Mouse (Mus musculus): ENCODE measurements around the gene Pik3cd.

DNA sequence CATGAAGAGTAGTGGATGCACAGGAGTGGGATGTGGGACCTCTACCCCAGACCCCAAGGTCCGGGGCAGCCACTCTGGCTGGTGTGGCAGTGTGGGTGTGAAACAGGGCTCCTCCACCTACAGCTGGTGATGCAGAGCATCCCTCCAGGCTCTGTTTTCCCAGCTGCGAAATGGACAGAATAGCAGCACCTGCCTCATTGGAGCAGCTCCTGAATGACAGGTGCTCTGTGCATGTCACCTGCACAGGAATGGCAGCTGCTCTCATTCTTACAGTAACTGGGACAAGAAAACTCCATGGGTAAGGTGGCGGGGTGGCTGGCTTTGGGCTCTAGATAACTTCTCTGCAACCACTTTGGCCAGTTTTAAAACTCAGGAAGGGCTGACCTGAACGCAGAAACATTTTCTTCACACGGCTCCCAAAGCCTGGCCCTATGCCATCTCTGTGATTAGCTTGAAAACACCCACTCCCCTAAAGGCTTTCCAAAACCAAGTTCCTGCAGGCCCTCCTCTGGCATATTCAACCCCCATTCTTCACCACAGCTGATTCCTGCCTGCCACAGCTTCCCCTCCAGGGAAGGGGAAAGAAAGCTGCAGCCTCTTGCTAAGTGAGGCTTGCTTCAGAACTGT, 33.4 kb upstream of the Pik3cd start:
- TF ChIP-seq POLR2A (IDR thresholded peaks at IDR 0.05; ENCODE audit: low read depth, low read length): no peak
- TF ChIP-seq MAFK (IDR thresholded peaks at IDR 0.05; ENCODE audit: insufficient replicate concordance, low read length): no peak
- no peak for TF ChIP-seq CTCF (conservative IDR thresholded peaks at IDR 0.05 in 1 of 2, IDR thresholded peaks at IDR 0.05 in 1 of 2; ENCODE audit: low read depth in 2 of 2, low read length in 2 of 2)
- no peak for TF ChIP-seq EP300 (IDR thresholded peaks at IDR 0.05; ENCODE audit: low read length)
- no peak for TF ChIP-seq SIN3A (IDR thresholded peaks at IDR 0.05; ENCODE audit: low read length)
- no peak for TF ChIP-seq MEF2A (IDR thresholded peaks at IDR 0.05; ENCODE audit: borderline replicate concordance, low read depth, low read length)
- TF ChIP-seq ZC3H11A (IDR thresholded peaks at IDR 0.05; ENCODE audit: low read depth, low read length): no peak
- TF ChIP-seq ZKSCAN1 (IDR thresholded peaks at IDR 0.05; ENCODE audit: borderline replicate concordance, low read depth, low read length): no peak
- no peak for TF ChIP-seq JUND (conservative IDR thresholded peaks at IDR 0.05; ENCODE audit: low read depth, low read length)
- TF ChIP-seq POLR2AphosphoS2 (IDR thresholded peaks at IDR 0.05; ENCODE audit: low read depth, low read length): no peak
- no peak for TF ChIP-seq TCF12 (IDR thresholded peaks at IDR 0.05; ENCODE audit: low read depth, low read length)
- TF ChIP-seq NRF1 (IDR thresholded peaks at IDR 0.05; ENCODE audit: low read depth, low read length): no peak
